Mouse (Mus musculus) kidney, adult 11 months (tissue): Measurements from ENCODE around the gene Ptprg.

Experiments
- DNase-seq: peaks from one replicate; pipeline ENCODE4 v3.0.0; 2022

Gene Ptprg

GRCm38 (mm10) chr14:11828086-11828485, 274.8 kb downstream of the Ptprg start:
- no peak for DNase-seq

DNA sequence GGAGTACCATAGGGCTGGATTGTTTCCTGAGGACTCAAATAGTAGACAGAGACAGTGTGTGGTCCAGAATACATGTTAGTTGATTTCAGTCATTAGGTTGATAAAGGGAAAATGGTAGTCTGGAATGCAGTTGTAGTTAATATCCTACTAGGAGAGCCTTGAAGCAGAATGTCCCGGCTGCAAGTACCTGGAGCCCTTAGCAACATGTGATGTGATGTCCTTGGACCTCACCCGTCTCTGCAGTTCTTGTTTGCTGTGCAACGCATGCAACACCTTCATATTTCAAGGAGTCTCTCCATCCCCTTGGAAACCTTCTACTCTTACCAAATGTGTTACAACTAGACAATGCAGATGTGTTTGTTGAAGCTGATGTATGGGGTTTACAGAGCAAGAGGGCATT, 280.3 kb downstream of the Ptprg start:
- peak; percentile 49 for DNase-seq

GRCm38 (mm10) chr14:11835706-11836445, 282.5 kb downstream of the Ptprg start:
- no peak for DNase-seq

- DNase-seq: no peak
Measured at GRCm38 (mm10) chr14:11837714-11838113, 284.4 kb downstream of the Ptprg start.

DNA sequence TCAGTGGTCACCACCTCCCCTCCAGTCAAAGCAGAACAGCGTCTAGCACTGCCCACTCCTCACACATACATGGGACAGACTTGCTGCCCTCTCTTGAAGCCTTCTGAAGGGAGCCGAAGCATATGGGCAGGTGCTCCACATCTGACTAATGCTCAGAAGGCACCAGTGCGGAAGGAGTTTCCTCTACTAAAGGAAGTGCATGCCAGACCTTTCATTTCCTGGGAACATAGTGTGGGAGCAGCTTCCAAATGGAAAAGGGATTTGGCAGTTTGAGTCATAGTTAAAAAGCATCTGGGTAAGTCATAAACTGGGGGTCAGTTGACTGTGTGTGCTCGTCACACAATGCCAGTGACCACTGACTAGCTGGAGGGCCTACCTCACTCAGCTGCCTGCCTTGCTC, 288.3 kb downstream of the Ptprg start:
- DNase-seq: no peak

- DNase-seq: no peak
Measured at GRCm38 (mm10) chr14:11852896-11853295, 299.6 kb downstream of the Ptprg start.

- no peak for DNase-seq
Measured at GRCm38 (mm10) chr14:11855499-11855898, 302.2 kb downstream of the Ptprg start.

DNA sequence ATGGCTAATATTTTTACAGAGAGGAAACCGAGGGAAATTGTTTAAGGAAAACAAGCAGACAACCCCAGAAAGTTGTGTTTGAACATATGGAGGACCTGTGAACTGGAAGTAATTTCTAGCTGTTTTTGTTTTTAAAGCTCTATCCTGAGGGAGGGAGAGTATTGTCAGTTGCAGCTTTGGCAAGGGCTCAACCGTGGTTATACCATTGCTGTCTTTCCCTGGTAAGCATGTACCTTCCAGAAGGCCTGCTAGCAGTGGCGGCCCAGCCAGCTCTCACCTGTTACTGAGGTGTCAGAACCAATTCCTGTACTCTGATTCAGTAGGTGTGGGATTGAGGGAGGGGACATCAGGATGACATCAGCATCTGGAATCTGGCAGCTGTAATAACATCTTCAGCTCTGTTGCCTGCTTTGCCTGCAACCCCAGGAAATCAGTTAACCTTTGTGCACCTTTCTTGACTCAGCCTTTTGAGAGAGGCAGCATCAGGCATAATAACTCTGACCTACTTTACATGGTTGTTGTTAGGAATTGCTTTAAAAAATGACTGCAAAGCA, 304.7 kb downstream of the Ptprg start:
- DNase-seq: no peak

GRCm38 (mm10) chr14:11863286-11863685, 310.0 kb downstream of the Ptprg start:
- no peak for DNase-seq

GRCm38 (mm10) chr14:11864840-11865239, 311.5 kb downstream of the Ptprg start:
- no peak for DNase-seq

DNA sequence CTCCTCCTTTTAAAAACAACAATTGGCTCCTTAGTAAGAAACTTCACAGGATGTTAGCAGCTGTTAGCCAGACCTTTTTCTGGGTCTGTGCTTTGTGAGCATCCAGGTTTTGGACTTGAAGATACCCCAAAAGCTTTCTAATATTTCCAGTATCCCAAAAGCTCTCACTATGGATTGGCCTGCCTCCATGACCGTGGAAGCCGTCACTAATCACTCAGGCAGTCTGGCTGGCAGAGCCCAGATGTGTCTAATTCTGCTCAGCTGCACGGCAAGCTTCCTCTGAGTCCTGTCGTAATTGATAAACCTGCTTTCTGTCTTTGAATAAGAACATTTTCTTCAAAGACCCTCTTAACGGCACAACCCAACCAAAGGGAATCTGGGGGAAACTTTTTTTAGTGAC, 312.0 kb downstream of the Ptprg start:
- no peak for DNase-seq

DNA sequence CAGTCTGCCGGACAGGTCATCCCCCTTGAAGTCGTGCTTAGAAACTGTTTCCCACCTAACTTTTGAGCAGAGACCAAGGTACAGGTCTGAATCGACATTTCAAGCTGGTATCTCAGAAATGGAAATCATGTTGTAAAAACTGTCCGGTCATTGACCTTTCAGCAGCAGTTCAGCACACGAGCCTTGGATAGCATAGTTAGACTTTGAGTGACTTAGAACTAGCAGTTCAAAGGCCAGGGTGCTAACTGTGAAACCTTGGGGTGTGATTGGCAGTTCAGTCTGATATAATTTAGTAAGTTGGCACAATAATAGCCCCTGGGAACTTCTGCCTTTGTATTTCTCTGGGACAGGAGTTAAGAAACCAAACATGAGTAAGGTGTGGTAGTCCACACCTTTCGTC, 312.5 kb downstream of the Ptprg start:
- DNase-seq: peak; percentile 21

GRCm38 (mm10) chr14:11866416-11866815, 313.1 kb downstream of the Ptprg start:
- peak; percentile 64 for DNase-seq

- DNase-seq: peak; percentile 78
Measured at GRCm38 (mm10) chr14:11868636-11869035, 315.3 kb downstream of the Ptprg start.

DNA sequence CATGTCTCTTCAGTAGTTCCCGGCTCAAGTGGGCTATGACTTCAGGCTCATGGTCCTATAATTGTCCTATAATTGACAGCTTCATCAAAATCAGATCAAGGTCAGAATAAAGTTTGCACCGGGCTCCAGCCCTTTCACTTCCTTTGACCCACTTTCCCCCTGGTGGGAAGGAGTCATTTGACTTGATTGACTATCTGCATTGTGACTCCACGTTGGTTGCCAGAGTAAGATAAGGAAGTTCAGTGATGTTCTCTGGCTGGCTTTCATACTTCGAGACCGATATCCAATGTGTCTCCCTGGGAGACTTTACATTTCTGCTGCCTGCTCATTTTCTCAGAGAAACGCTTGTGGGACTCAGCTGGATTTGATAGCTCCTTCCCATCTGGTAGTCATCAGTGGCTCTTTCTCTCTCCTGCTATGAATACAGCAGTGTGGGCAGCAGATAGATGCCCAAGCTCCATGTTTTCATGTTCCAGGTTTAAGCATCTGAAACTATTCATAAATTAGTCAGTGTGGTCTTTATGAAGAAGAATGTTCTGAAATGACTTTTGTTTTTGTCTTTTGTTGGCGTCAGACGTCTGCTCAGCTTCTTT, 318.5 kb downstream of the Ptprg start:
- no peak for DNase-seq

DNA sequence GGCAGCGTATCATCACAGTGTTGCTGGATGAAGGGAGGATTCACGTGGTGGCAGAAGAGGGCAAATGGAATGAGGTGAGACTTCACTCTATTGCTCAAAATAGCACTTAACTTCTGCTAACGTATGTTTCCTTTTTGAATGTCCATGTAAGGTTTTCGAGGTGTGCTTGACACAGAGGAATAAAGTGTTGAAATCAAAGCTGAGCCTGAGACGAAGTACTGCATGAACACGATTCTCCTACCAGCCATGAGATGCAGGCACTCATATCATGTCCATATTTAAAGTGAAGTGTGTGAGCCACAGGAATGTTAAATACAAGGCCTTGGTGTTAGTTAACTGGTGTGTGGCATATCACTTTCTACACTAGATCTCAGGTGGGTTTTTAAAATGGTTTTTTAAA, 320.9 kb downstream of the Ptprg start:
- no peak for DNase-seq

DNA sequence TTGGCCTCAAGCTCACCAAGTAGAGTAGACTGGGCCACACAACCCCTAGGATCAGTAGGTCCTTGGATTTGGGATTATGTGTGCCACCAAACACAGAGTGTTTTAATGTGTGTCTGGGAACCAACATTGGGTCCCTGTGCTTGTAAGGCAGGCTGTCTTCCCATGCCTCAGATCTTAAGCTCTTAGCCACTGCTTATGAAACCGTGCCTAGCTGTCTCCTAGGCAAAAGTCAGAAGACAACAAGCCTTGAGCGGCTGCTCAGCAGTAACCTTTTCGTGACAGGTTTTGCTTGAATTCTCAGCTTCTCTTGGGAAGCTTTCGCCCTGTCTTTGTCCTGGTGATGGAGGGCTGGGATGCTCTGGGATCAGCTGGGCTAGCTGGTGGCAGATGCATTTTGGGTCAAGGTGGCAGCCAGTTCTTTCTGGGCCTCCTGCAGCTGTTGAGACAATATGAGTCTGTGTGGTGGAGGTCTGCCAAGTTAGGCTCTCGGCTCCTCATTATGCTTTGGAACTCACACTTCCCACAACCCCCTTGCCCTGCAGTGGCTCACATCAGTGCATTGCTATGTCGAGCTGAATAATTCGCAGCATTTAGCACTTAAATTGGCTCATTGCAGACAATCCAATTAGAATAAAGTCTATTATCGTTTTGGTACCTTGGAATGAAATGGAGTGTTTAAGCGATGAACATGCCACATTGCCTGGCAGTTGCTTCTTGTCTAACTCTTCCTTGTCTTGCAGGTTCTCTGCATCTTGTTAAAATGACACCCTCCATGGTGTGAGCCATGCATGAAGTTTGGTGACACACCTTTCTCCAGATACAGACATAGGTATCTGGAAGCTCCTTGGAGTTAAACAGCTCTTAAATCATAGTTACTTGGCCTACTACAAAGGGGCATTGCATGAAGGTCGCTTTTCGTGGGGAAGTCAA, 321.9 kb downstream of the Ptprg start:
- peak; percentile 26 for DNase-seq

GRCm38 (mm10) chr14:11881082-11881481, 327.8 kb downstream of the Ptprg start:
- peak; percentile 60 for DNase-seq

- peak; percentile 19 for DNase-seq
Measured at GRCm38 (mm10) chr14:11883142-11883921, 330.0 kb downstream of the Ptprg start.

- no peak for DNase-seq
Measured at GRCm38 (mm10) chr14:11883995-11884394, 330.7 kb downstream of the Ptprg start.

DNA sequence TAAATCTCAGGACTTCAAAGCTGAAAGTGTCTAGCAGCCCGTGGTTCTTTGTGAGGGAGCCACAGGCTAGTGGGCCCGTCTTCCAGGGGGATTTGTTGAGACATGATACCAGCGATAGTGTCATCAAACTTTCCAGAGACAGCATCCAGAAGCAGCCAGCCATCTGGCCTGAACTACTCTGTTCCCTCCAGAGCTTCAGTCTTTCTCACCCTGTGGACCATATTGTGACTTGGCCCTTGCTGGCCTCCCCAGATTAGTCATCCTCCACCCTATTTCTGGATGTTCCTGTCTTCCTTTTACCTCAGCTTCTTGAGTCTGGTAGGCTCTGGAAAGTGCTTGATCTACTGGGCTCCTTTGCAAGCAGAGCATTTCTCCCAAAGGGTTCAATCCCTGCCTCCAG, 333.1 kb downstream of the Ptprg start:
- no peak for DNase-seq

DNA sequence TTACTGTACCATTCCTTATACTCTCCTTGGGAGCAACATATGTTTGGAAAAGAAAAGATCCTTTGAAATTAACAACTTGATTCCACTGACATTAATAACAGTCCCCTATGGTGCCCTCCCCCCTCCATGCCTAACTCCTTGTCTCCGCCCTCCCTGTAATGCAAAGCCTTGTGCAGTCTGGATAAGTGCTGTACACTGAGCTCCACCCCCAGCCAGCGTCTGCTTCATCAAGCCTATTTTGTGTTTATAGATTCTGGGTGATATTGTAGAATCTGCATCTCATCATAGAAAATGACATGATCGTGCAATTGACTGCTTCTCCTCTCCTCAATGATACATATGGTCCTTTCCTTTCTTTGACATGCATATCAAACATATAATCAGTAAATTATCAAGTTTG, 337.6 kb downstream of the Ptprg start:
- DNase-seq: no peak

DNA sequence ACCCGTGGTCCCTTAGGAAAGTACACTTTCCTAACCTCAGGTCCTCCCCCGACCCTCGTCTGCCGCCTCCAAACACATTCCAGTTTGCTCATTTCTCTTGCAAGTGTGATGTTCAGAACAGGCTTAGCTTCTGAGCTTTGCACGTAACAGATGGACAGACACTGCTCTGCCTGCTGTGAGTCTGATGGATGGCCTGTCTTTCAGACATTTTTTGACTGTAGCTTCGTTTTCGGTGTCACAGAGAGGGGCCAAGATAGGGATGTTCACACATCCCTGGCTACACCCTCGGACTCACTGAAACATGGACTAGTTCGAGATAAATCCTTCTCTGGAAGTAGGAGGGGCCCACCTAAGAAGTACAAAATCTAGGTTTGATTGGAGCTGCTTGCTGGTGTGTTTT, 339.3 kb downstream of the Ptprg start:
- DNase-seq: no peak
